Mouse (Mus musculus) heart, embryonic 11.5 days (tissue): ENCODE results near the gene Usp36. TPM values are rescaled to one million over a fixed set of nuclear protein-coding genes. Genes with fewer than 3 reads are reported as not detected.
A peak's percentile ranks its signal among the peaks of the same experiment; 100 is the strongest.

Experiments
- ATAC-seq: fragments of 200-750 bp; cut with Nextera tagmentation; replicated peaks from 2 replicates; pipeline ENCODE4 v1.8.0; 2017; ENCODE audit warnings: moderate library complexity; ENCODE audit not compliant: insufficient number of reproducible peaks, low FRiP score, low TSS enrichment
- H3K27ac ChIP-seq: fragments of 300-500 bp; sonication (generic); 2 replicates; pipeline ENCODE4 v1.5.1; 2014; ENCODE audit warnings: mild to moderate bottlenecking, low read depth, low read length
- H3K27me3 ChIP-seq: fragments of 300-500 bp; sonication (generic); 2 replicates; pipeline ENCODE4 v1.6.1; 2014; ENCODE audit warnings: mild to moderate bottlenecking, low read length, mixed read lengths; ENCODE audit not compliant: control insufficient read depth, insufficient read depth
- H3K36me3 ChIP-seq: fragments of 300-500 bp; sonication (generic); 2 replicates; pipeline ENCODE4 v1.6.1; 2014; ENCODE audit warnings: mild to moderate bottlenecking, low read length, moderate library complexity, mixed read lengths; ENCODE audit not compliant: control insufficient read depth, insufficient read depth
- H3K4me1 ChIP-seq: fragments of 300-500 bp; sonication (generic); 2 replicates; pipeline ENCODE4 v1.6.1; 2014; ENCODE audit warnings: low read length; ENCODE audit not compliant: control insufficient read depth, insufficient read depth
- H3K4me2 ChIP-seq: fragments of 300-500 bp; sonication (generic); 2 replicates; pipeline ENCODE4 v1.6.1; 2014; ENCODE audit warnings: mild to moderate bottlenecking, moderate library complexity
- H3K4me3 ChIP-seq: fragments of 300-500 bp; sonication (generic); 2 replicates; pipeline ENCODE4 v1.5.1; 2014; ENCODE audit warnings: low read depth, low read length
- H3K9ac ChIP-seq: fragments of 300-500 bp; sonication (generic); 2 replicates; pipeline ENCODE4 v1.6.1; 2014; ENCODE audit warnings: mild to moderate bottlenecking, low read depth, low read length, moderate library complexity
- H3K9me3 ChIP-seq: fragments of 300-500 bp; sonication (generic); replicated peaks from 2 replicates; pipeline ENCODE4 v1.6.1; 2016; ENCODE audit warnings: low read length; ENCODE audit not compliant: control insufficient read depth
- WGBS: fragments of 180-500 bp; shearing (Covaris S2); extraction: QIAGEN DNeasy Blood & Tissue Kit; methylation state at CpG from one replicate; pipeline ENCODE4 v1.1.7; 2014; ENCODE audit not compliant: insufficient replicate concordance; 5-methylcytosine and 5-hydroxymethylcytosine counted together
- polyA plus RNA-seq: library from polyadenylated mRNA; unstranded; fragments of >200 nt; fragmentation: Nextera tagmentation; extraction: Ambion mirVana; gene quantifications from 2 replicates; pipeline ENCODE4 v1.2.1, GENCODE M21; 2014

Gene Usp36
- polyA plus RNA-seq, 1 experiment from 2014 or later: 11.1 TPM

DNA sequence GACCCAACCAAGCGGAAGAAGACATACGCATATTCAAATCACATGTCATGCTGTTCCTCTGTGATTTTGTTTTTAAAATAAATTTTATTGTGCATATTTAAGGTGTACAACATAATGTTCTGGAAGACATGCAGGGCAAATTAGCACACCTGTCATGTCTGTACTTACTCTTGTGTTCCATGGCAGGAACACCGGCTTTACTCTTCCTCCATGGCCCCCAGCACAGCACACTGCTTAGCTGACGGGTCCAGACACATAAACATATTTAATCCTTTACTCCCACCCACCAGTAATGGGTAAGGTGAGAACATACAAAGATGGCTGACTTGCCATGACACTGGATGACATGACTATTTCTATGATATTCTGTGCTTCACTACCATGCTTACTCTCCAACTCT lies 71.0 kb downstream of the Usp36 start:
- H3K4me3 ChIP-seq: no peak overlapping the region
- no peak overlapping the region for H3K4me2 ChIP-seq
- no peaks in the 10 kb centered on the region for H3K9me3 ChIP-seq
- H3K27me3 ChIP-seq: no peaks in the 10 kb centered on the region
- H3K4me1 ChIP-seq: peaks cover 14% of the 10 kb centered on the region
- 93% methylated on average over 4 of the region's 4 CpGs for WGBS
- ATAC-seq: no peak
- no peaks in the 10 kb centered on the region for H3K36me3 ChIP-seq
- no peak overlapping the region for H3K27ac ChIP-seq
- no peak overlapping the region for H3K9ac ChIP-seq

GRCm38 (mm10) chr11:118216468-118216867 lies 73.6 kb downstream of the Usp36 start:
- Histone ChIP-seq H3K36me3 (no peaks in the 10 kb centered on the region), H3K4me1 (peaks cover 20% of the 10 kb centered on the region), H3K9me3 (no peaks in the 10 kb centered on the region), H3K4me2 (no peak overlapping the region), H3K27me3 (no peaks in the 10 kb centered on the region), H3K27ac (peak overlapping the region; percentile 37; the same call in 1 of the 2 replicates), H3K9ac (no peak overlapping the region), H3K4me3 (no peak overlapping the region)
- 51% methylated on average over 6 of the region's 6 CpGs for WGBS
- ATAC-seq: no peak

DNA sequence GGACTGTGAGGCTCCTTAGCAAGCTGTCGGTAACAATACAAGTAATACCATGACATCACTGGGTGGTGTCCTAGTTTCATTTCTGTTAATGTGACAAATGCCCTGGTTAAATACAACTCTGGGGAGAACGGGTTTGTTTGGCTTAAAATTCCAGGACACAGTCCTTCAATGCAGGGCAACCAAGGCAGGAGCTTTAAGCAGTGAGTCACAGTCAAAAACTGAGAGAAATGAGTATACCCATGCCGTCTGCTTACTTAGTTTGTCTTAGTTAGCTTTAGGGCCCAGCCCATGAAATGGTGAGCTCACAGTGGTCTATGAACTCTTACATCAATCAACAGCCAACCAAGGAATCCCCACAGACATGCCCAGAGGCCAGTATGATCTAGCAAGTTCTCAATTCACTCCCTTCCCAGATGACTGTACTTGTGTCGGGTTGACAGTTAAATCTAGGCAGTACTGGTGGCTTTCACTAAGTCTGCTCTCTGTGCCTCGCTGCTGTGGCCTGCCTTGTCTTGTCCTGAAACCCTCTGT lies 74.1 kb downstream of the Usp36 start:
- Histone ChIP-seq H3K9me3 (no peaks in the 10 kb centered on the region), H3K4me1 (peaks cover 24% of the 10 kb centered on the region), H3K36me3 (no peaks in the 10 kb centered on the region), H3K9ac (no peak overlapping the region), H3K4me2 (no peak overlapping the region), H3K4me3 (no peak overlapping the region), H3K27me3 (no peaks in the 10 kb centered on the region), H3K27ac (peak overlapping the region; percentile 37; the same call in 1 of the 2 replicates)
- no peak for ATAC-seq
- WGBS: 60% methylated on average over 5 of the region's 5 CpGs

DNA sequence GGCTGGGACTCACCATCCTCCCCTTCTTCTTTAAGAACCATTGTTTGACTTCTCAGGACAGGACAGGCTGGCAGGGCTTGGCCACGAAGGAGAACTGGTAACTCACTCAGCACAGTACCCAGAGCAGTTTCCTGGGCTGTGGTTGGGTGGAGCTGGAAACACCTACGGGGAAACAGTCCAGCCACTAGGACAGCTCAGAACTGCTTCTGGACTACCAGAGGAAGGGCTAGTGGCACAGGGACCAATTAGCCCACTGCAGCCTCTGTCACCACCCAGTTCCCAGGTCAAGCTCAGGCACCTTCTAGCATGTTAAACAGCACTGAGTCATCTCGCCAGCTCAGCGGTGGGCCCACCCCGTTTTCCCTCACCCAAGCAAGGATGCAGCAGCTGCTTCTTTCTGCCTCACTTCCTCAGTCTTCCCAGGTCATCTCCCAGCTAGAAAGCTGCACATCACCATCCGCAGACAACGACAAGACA lies 77.4 kb downstream of the Usp36 start:
- no peak overlapping the region for H3K4me2 ChIP-seq

GRCm38 (mm10) chr11:118211749-118212635 lies 78.1 kb downstream of the Usp36 start:
- ATAC-seq: no peak
- Histone ChIP-seq H3K9ac (no peak overlapping the region), H3K4me3 (no peak overlapping the region), H3K27ac (no peak overlapping the region), H3K9me3 (no peaks in the 10 kb centered on the region), H3K27me3 (no peaks in the 10 kb centered on the region), H3K36me3 (no peaks in the 10 kb centered on the region), H3K4me2 (no peak overlapping the region), H3K4me1 (peaks cover 56% of the 10 kb centered on the region)
- 59% methylated on average over 10 of the region's 10 CpGs for WGBS

More for the DNA sequence above, 77.4 kb downstream of the Usp36 start:
- H3K4me3 ChIP-seq: no peak overlapping the region
- ATAC-seq: no peak
- no peaks in the 10 kb centered on the region for H3K27me3 ChIP-seq
- H3K9me3 ChIP-seq: no peaks in the 10 kb centered on the region
- peaks cover 51% of the 10 kb centered on the region for H3K4me1 ChIP-seq
- no peak overlapping the region for H3K9ac ChIP-seq
- no peak overlapping the region for H3K27ac ChIP-seq
- H3K36me3 ChIP-seq: no peaks in the 10 kb centered on the region
- WGBS: 62% methylated on average over 7 of the region's 7 CpGs

- Histone ChIP-seq H3K4me2 (no peak overlapping the region), H3K27me3 (no peaks in the 10 kb centered on the region), H3K9ac (no peak overlapping the region), H3K9me3 (no peaks in the 10 kb centered on the region), H3K36me3 (no peaks in the 10 kb centered on the region), H3K4me1 (peaks cover 47% of the 10 kb centered on the region), H3K27ac (no peak overlapping the region), H3K4me3 (no peak overlapping the region)
- no peak for ATAC-seq
- WGBS: 83% methylated on average over 5 of the region's 5 CpGs
These were observed 79.1 kb downstream of the Usp36 start for GRCm38 (mm10) chr11:118210962-118211361.

GRCm38 (mm10) chr11:118210116-118210515 lies 79.9 kb downstream of the Usp36 start:
- ATAC-seq: no peak
- Histone ChIP-seq H3K4me3 (no peak overlapping the region), H3K4me1 (peaks cover 51% of the 10 kb centered on the region), H3K4me2 (no peak overlapping the region), H3K27me3 (no peaks in the 10 kb centered on the region), H3K27ac (no peak overlapping the region), H3K36me3 (no peaks in the 10 kb centered on the region), H3K9ac (no peak overlapping the region), H3K9me3 (no peaks in the 10 kb centered on the region)
- WGBS: 76% methylated on average over 4 of the region's 4 CpGs
